Mouse (Mus musculus): Measurements from ENCODE around the gene Scamp3. TPM values are rescaled to one million over a fixed set of nuclear protein-coding genes. Genes with fewer than 3 reads are reported as not detected.
A peak's percentile ranks its signal among the peaks of the same experiment; 100 is the strongest.

Gene Scamp3
- polyA plus RNA-seq, 1 experiment from 2014 or later, result 102 TPM

DNA sequence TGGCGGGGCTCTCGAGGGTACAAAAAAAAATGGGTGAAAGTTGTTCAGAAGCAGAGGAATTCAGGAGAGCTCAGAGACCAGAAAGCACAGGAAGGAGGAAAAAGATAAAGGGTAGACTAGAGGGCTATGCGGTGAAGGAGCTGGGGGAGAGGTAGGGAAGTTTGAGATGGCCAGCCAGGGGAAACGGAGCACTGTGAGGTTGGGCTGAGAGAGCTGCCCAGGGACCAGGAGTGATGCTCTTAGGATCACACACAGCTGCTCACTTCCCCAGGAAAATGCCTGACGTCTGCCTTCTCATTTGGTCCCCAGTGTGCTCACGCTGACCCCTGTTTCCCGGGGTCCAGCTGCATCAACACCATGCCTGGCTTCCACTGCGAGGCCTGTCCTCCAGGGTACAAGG, 42.3 kb downstream of the Scamp3 start:
- Histone ChIP-seq H3K36me3 (ENCODE audit: poor library complexity, severe bottlenecking) (peaks cover 53% of the 10 kb centered on the region), H3K9me3 (replicated peaks) (no peaks in the 10 kb centered on the region), H3K27ac (peak overlapping the region; percentile 16), H3K27me3 (no peaks in the 10 kb centered on the region), H3K9ac (peak overlapping the region; percentile 26; the same call in 1 of the 2 replicates), H3K4me1 (peaks cover 79% of the 10 kb centered on the region), H3K4me2 (no peak overlapping the region), H3K4me3 (no peak overlapping the region)
- no peak for ATAC-seq
- WGBS, result 59% methylated on average over 8 of the region's 8 CpGs

DNA sequence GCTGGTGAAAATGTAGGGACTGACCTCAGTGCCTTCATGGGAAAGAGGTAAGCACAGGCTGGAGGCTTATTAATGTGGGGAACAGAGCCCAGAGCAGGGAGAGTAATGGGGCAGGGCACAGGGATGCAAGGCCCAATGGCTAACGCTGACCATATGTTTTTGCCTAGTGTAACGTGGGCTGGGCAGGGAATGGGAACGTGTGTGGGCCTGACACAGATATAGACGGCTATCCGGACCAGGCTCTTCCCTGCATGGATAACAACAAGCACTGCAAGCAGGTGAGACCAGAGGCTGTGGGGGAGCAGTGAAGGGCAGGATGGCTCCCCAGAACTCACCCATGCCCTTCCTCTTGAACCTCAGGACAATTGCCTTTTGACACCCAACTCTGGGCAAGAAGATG, 43.9 kb downstream of the Scamp3 start:
- Histone ChIP-seq H3K27ac (peak overlapping the region; percentile 57), H3K9me3 (replicated peaks) (no peaks in the 10 kb centered on the region)

DNA sequence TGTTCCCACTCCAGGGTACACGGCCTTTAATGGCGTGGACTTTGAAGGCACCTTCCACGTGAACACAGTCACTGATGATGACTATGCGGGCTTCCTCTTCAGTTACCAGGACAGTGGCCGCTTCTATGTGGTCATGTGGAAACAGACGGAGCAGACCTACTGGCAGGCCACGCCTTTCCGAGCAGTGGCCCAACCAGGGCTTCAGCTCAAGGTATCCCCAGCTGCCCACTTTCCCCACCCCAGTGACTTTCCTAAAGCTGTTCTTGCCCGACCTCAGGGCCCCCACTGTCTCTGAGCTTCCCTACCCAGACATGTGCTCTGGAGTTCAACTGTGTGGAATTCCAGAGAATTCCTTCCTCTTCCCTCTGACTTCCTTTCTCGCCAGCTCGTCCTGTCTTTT, 47.5 kb downstream of the Scamp3 start:
- Histone ChIP-seq H3K4me1 (peaks cover 78% of the 10 kb centered on the region), H3K4me2 (peak overlapping the region; percentile 77), H3K4me3 (peak overlapping the region; percentile 70), H3K36me3 (ENCODE audit: poor library complexity, severe bottlenecking) (peaks cover 46% of the 10 kb centered on the region), H3K27me3 (no peaks in the 10 kb centered on the region), H3K9me3 (replicated peaks) (no peaks in the 10 kb centered on the region), H3K9ac (peak overlapping the region; percentile 87), H3K27ac (peak overlapping the region; percentile 95)
- ATAC-seq, result no peak
- WGBS, result 23% methylated on average over 11 of the region's 11 CpGs

More for the DNA sequence above, 43.9 kb downstream of the Scamp3 start:
- Histone ChIP-seq H3K4me3 (no peak overlapping the region), H3K9ac (no peak overlapping the region), H3K4me1 (peaks cover 79% of the 10 kb centered on the region), H3K27me3 (no peaks in the 10 kb centered on the region), H3K36me3 (ENCODE audit: poor library complexity, severe bottlenecking) (peaks cover 60% of the 10 kb centered on the region), H3K4me2 (peak overlapping the region; percentile 5; the same call in 1 of the 2 replicates)
- 65% methylated on average over 5 of the region's 5 CpGs for WGBS
- ATAC-seq, result no peak

DNA sequence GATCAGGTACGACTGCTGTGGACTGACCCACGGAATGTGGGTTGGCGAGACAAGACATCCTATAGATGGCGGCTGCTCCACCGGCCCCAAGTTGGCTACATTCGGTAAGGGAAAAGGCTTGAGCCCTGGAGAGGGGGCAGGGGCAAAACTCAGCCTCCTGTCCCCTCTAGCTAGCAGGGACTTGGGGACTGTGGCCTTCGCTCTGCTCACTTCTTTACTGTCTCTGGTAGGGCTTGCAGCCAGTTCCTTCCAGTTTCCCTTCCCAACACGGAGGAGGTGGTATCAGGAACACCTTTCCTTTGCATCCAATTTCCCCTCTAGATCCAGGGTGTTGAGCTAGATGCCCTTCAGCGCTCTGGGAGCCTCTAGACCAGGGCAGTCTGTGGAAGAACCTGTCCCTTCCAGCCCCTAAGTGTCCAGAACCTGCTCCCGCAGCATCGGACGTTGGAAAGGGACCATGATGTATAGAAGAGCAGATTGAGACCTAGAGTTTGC, 48.1 kb downstream of the Scamp3 start:
- Histone ChIP-seq H3K4me2 (peak overlapping the region; percentile 77), H3K27ac (peak overlapping the region; percentile 95), H3K27me3 (no peaks in the 10 kb centered on the region), H3K4me3 (peak overlapping the region; percentile 70), H3K4me1 (peaks cover 74% of the 10 kb centered on the region), H3K36me3 (ENCODE audit: poor library complexity, severe bottlenecking) (peaks cover 42% of the 10 kb centered on the region), H3K9me3 (replicated peaks) (no peaks in the 10 kb centered on the region), H3K9ac (peak overlapping the region; percentile 87)
- 4% methylated on average over 12 of the region's 12 CpGs for WGBS
- no peak for ATAC-seq

DNA sequence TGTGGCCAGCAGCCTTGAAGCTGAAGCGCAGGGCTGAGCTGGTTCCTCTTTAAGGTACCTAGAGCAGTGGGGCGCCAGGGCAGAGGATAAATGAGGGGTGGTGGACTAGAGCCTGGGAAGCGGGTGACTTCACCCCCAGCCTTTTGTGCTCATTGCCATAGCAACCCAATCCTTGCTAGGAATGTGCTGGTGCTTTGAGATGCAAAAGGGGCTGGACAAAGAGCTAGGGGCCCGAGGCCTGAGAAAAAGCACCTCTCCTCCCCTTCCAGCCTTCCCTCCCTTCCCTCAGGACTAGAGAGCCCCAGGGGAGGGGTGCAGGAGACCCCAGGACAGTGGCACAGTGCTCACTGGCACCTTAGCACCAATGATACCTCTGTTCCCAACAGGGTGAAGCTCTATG, 48.6 kb downstream of the Scamp3 start:
- peak; percentile 69 for ATAC-seq
- WGBS, result 0% methylated on average over 4 of the region's 4 CpGs
- peaks cover 72% of the 10 kb centered on the region for H3K4me1 ChIP-seq

DNA sequence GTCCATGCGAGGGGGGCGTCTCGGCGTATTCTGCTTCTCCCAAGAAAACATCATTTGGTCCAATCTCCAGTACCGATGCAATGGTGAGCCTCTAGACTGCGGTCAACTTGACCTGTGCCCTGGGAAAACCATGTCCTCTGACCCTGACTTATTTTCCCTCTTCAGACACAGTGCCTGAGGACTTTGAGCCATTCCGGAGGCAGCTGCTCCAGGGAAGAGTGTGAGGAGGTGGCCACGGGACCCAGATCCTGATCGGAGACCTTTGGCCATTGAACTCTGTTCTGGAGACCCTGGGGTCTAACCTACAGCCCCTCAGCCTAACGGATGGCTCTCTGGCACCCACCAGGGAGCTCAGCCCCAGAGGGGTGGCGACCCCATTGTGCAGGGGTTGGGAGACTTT, 49.1 kb downstream of the Scamp3 start:
- no peak for ATAC-seq
- H3K4me3 ChIP-seq, result peak overlapping the region; percentile 70
- H3K9me3 ChIP-seq (replicated peaks), result no peaks in the 10 kb centered on the region
- H3K27me3 ChIP-seq, result no peaks in the 10 kb centered on the region
- H3K27ac ChIP-seq, result peak overlapping the region; percentile 95
- H3K4me2 ChIP-seq, result peak overlapping the region; percentile 77
- peak overlapping the region; percentile 87 for H3K9ac ChIP-seq
- H3K36me3 ChIP-seq (ENCODE audit: poor library complexity, severe bottlenecking), result peaks cover 35% of the 10 kb centered on the region
- WGBS, result 2% methylated on average over 11 of the region's 11 CpGs
- H3K4me1 ChIP-seq, result peaks cover 68% of the 10 kb centered on the region

More for the DNA sequence above, 48.6 kb downstream of the Scamp3 start:
- peaks cover 40% of the 10 kb centered on the region for H3K36me3 ChIP-seq (ENCODE audit: poor library complexity, severe bottlenecking)
- H3K9ac ChIP-seq, result peak overlapping the region; percentile 87
- peak overlapping the region; percentile 95 for H3K27ac ChIP-seq
- peak overlapping the region; percentile 77 for H3K4me2 ChIP-seq
- no peaks in the 10 kb centered on the region for H3K9me3 ChIP-seq (replicated peaks)
- H3K27me3 ChIP-seq, result no peaks in the 10 kb centered on the region
- peak overlapping the region; percentile 70 for H3K4me3 ChIP-seq

DNA sequence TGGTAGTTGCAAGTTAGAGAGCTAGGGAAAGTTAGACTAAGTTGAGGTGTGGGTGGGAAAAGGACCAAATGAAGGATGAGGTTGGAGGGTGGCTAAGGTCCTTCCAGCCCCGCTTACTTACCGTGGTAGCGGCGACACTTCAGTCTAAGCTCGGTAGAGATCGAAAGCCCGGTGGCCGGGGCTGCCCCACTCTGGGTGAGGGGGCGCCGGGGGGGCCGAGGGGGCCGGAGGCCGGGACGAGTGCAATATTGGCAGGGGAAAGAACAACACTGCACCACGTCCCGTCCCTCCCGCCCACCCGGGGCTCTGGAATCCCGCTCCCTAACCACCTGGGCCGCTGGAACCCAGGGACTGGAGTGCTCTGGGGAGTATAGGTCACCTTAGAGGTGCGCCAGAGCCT, 49.6 kb downstream of the Scamp3 start, which contains the start of gene Mtx1:
Gene Mtx1, minus strand, starts transcription at position 189 of the 400 bp plus-strand sequence.
- under 1% methylated on average over 21 of the region's 21 CpGs for WGBS
- H3K4me2 ChIP-seq, result peak within 1 kb of the TSS; percentile 77
- peaks cover 67% of the 10 kb centered on the region for H3K4me1 ChIP-seq

DNA sequence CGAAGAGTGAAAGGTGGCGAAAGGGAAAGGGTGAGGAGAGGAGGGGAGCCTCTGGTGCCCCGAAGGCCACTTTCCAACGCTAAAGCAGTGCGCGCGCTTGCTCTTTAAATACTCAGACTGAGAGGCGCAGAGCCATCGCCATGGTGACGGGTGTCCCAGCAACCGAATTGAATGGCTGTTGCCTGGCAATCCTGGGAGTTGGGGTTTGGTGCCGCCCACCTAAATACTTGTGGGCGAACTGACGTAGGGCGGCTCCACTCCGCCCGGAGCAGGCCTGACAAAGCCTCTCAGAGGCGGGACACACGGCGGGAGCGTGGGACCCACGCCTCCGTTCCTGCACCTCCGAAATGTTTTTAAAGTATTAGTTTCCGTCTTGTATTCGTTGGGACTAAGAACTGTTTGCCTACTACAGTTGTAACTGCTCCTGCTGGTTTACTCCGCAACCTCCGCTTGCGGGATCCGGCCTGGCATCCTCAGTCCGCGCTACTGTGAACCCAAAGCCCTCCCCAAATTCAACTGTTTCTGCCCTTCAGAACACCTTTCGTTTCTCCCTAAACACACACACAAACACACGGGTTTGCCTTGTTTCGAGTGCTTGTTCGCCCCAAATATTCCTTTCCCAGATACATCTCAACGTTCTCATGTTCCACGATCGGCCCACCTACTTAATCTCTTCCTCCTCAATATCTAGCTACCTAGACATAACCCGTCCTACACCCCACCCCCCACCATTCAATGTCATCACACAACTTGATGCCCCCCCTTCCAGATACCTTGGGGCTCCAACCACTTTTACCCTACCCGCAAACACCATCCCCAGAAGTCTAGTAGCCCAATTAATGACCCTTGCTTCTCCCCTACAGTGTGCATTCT, 50.3 kb downstream of the Scamp3 start:
- under 1% methylated on average over 41 of the region's 41 CpGs for whole genome bisulfite sequencing
- H3K27ac ChIP-seq, result peak overlapping the region; percentile 95
- H3K27me3 ChIP-seq, result no peaks in the 10 kb centered on the region
- peak overlapping the region; percentile 70 for H3K4me3 ChIP-seq
- H3K9ac ChIP-seq, result peak overlapping the region; percentile 87
- ATAC-seq, result peak; percentile 89
- peaks cover 27% of the 10 kb centered on the region for H3K36me3 ChIP-seq (ENCODE audit: poor library complexity, severe bottlenecking)
- H3K9me3 ChIP-seq (replicated peaks), result no peaks in the 10 kb centered on the region
- H3K4me2 ChIP-seq, result peak overlapping the region; percentile 77
- peaks cover 68% of the 10 kb centered on the region for H3K4me1 ChIP-seq

More for the DNA sequence above, 49.6 kb downstream of the Scamp3 start, which contains the start of gene Mtx1:
- Histone ChIP-seq H3K27ac (peak within 1 kb of the TSS; percentile 95), H3K36me3 (ENCODE audit: poor library complexity, severe bottlenecking) (peaks cover 31% of the 10 kb centered on the region), H3K4me3 (peak within 1 kb of the TSS; percentile 70), H3K9me3 (replicated peaks) (no peaks in the 10 kb centered on the region), H3K27me3 (no peaks in the 10 kb centered on the region), H3K9ac (peak within 1 kb of the TSS; percentile 87)
- ATAC-seq, result no peak; the same call in 1 of the 2 replicates

DNA sequence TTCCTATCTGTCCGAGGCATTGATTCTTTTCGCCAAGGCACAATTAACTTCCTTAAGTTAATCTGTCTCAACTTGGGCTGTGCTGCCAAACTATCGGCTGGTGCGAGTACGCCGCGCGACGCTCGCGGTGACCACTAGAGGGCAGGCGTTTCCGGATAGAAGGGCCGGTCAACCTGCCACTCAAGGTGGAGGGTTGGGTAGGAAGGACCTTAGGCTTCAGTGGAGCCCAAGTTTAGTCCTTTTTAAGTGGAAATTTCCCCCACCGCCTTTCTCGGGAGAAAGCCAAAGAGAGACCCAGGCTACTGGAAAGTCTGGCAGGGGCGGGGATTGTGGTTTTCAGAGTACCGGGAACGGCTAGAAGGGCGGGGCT, 50.9 kb downstream of the Scamp3 start:
- Histone ChIP-seq H3K4me1 (peaks cover 62% of the 10 kb centered on the region), H3K9ac (peak overlapping the region; percentile 87)
- under 1% methylated on average over 20 of the region's 20 CpGs for WGBS

DNA sequence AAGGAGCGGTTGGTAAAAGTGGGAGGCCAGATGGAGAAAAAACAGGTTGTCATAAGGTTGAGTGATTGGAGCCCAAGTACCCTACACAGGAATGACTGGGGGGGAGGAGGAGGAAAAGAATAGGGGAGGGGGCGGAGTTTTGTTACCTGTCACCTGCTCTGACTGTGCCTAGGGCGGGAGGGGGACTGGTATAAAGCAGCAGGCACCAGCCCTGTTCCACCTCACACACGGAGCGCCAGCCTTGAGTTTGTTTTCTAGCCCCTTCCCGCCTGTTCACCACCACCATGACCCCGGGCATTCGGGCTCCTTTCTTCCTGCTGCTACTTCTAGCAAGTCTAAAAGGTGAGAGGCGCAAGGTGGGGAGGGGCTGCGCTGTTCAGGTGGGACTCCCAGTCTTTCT, 51.6 kb downstream of the Scamp3 start, which contains the start of gene Muc1:
Gene Muc1, plus strand, starts transcription at position 222 of the 400 bp plus-strand sequence.
- no peak for ATAC-seq
- H3K27me3 ChIP-seq, result no peaks in the 10 kb centered on the region
- no peaks in the 10 kb centered on the region for H3K9me3 ChIP-seq (replicated peaks)
- peaks cover 24% of the 10 kb centered on the region for H3K36me3 ChIP-seq (ENCODE audit: poor library complexity, severe bottlenecking)
- H3K4me2 ChIP-seq, result peak within 1 kb of the TSS; percentile 77
- peak within 1 kb of the TSS; percentile 95 for H3K27ac ChIP-seq
- H3K9ac ChIP-seq, result peak within 1 kb of the TSS; percentile 87
- WGBS, result 28% methylated on average over 10 of the region's 10 CpGs
- H3K4me1 ChIP-seq, result peaks cover 55% of the 10 kb centered on the region
- H3K4me3 ChIP-seq, result peak within 1 kb of the TSS; percentile 70

More for the DNA sequence above, 50.9 kb downstream of the Scamp3 start:
- Histone ChIP-seq H3K4me2 (peak overlapping the region; percentile 77), H3K27ac (peak overlapping the region; percentile 95), H3K4me3 (peak overlapping the region; percentile 70), H3K9me3 (replicated peaks) (no peaks in the 10 kb centered on the region), H3K27me3 (no peaks in the 10 kb centered on the region), H3K36me3 (ENCODE audit: poor library complexity, severe bottlenecking) (peaks cover 24% of the 10 kb centered on the region)
- peak; percentile 33 for ATAC-seq

DNA sequence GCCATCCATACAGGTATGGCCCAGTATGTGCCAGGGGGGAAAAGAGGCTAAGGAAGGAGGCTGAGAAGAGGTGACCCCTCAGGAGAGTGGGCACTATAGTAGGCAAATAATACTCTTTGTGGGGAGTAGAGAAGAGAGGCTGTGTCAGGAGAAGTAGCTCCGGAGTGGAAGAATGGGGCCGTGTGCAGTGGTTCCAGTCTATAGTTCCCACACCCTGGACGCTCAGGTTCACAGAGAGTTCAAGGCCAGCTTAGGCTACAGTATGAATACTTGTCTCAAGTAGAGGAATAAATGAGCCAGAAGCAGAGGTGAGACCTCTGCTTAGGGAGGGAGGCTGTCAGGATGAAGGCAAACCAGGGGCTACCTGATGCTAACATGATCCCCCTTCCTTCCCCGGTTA, 52.0 kb downstream of the Scamp3 start:
- ATAC-seq, result no peak
- Histone ChIP-seq H3K4me2 (no peak overlapping the region), H3K9me3 (replicated peaks) (no peaks in the 10 kb centered on the region), H3K27ac (no peak overlapping the region), H3K9ac (no peak overlapping the region), H3K36me3 (ENCODE audit: poor library complexity, severe bottlenecking) (peaks cover 24% of the 10 kb centered on the region), H3K4me3 (0 out of 2 replicates have a peak overlapping the region, but pooled peaks have one; percentile 70), H3K27me3 (no peaks in the 10 kb centered on the region), H3K4me1 (peaks cover 51% of the 10 kb centered on the region)
- 43% methylated on average over 4 of the region's 4 CpGs for WGBS

DNA sequence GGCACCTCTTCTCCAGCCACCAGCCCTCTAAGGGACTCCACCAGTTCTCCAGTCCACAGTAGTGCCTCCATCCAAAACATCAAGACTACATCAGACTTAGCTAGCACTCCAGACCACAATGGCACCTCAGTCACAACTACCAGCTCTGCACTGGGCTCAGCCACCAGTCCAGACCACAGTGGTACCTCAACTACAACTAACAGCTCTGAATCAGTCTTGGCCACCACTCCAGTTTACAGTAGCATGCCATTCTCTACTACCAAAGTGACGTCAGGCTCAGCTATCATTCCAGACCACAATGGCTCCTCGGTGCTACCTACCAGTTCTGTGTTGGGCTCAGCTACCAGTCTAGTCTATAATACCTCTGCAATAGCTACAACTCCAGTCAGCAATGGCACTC, 53.3 kb downstream of the Scamp3 start:
- Histone ChIP-seq H3K27me3 (no peaks in the 10 kb centered on the region), H3K27ac (no peak overlapping the region), H3K9me3 (replicated peaks) (no peaks in the 10 kb centered on the region), H3K9ac (no peak overlapping the region), H3K4me2 (no peak overlapping the region), H3K4me1 (peaks cover 38% of the 10 kb centered on the region), H3K4me3 (no peak overlapping the region), H3K36me3 (ENCODE audit: poor library complexity, severe bottlenecking) (peaks cover 27% of the 10 kb centered on the region)
- no peak for ATAC-seq
- 86% methylated on average over 2 of the region's 2 CpGs for WGBS

Data from forebrain, embryonic 13.5 days (tissue).